Mouse (Mus musculus): ENCODE measurements around the gene Gm28035.
A peak's percentile ranks its signal among the peaks of the same experiment; 100 is the strongest.

Gm28035 gene

DNA sequence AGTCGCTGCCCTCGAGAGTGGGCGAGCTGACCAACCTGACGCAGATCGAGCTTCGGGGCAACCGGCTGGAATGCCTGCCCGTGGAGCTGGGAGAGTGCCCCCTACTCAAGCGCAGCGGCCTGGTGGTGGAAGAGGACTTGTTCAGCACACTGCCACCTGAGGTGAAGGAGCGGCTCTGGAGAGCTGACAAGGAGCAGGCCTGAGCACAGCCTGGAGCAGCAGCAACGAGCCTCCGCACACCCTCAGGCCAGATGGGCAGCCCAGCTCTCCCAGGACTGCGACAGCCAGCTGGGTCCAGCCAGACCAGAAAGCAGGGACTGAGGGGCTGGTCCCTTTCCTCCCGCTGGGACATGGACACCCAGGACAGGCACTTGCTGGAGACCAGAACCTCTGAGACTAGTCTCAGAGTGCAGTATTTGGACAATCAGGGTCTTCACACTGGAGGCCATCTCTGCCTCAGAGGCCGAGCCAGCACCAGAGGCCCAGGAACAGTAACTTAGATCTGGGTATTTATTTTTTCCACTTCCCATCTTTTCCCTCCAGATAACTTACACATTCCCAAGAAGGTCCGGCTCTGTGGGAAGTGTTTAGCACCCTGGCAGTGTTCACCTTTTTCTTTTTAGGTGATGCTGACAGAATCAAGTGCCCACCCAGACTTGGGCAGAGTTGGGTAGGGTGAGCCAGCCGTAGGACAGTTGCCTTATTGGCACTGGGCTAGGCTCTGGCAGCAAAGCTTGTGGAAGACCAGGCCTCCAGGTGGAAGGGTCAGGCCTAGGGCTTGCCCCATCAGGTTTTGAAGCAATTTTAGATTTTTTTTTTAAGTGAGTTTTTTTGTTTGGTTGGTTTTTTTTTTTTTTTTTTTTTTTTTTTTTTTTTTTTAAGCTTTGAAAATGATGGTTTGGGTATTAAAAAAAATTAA lies 21.8 kb downstream of the Gm28035 start:
- DNase-seq (ENCODE audit: low spot score), result no peak

DNA sequence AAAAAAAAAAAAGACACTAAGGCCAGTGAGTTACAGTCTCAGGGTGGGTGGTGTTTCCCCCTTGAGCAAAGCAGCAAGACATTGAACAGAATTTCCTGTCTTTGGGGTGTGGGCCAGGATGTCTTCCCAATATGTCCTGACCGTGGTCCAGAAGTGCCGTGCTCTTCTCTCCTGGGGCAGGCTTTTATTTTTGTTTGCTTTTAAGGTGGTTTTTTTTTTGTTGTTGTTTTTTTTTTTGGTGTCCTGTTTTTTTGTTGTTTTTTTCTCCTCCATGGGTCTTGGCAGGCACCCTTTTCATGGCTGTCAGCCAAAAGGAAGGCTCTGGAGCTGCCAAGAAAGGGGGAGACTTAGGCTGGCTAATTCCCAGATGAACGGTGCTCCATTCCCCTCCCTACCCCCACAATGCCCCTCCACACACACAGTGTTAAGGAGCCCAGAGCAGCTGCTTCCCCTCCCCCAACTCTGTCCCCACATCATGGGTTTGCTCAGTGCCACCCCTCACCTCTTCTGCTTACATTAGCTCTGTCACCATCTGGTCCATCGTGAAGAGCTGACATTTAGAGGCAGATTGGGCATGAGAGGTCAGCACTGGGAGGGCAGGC lies 22.6 kb downstream of the Gm28035 start:
- no peak for DNase-seq (ENCODE audit: low spot score)

- no peak for DNase-seq (ENCODE audit: low spot score)
These were observed 23.4 kb downstream of the Gm28035 start for GRCm38 (mm10) chr2:30263811-30264210.

- no peak for DNase-seq (ENCODE audit: low spot score)
These were observed 24.5 kb downstream of the Gm28035 start for GRCm38 (mm10) chr2:30264671-30265519.

DNA sequence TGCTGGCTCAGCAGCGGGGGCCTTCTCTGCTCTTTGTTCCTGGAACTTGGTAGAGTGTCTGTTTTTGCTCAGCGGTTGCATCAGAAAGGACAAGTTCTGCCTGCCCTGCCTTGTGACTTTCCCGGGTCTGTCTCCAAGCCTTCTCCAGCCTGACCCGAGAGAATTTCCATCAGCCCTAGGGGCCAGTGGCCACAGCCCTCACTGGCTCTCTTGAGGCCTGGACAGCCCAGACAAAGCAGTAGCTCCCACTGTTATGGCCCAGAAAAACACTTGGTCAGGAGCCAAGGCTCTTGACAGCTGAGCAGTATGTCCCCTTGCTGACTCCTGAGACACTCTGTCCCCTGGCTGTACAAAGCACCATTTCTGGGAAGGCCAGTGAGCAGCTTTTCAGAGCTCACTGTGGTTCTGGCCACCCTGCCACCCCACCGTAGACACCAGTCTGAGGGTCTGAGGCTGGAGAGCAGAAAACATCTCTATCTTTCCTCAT lies 25.4 kb downstream of the Gm28035 start, which contains the start of gene Phyhd1:
Gene Phyhd1, plus strand, starts transcription at position 437 of the 487 bp plus-strand sequence.
- DNase-seq (ENCODE audit: low spot score), result no peak

GRCm38 (mm10) chr2:30266392-30266941 lies 26.1 kb downstream of the Gm28035 start:
- DNase-seq (ENCODE audit: low spot score), result peak; percentile 61

- DNase-seq (ENCODE audit: low spot score), result no peak
These were observed 27.1 kb downstream of the Gm28035 start for GRCm38 (mm10) chr2:30267466-30267865.

GRCm38 (mm10) chr2:30268371-30268770 lies 28.0 kb downstream of the Gm28035 start:
- no peak for DNase-seq (ENCODE audit: low spot score)

GRCm38 (mm10) chr2:30269241-30269990 lies 29.0 kb downstream of the Gm28035 start:
- DNase-seq (ENCODE audit: low spot score), result no peak

DNA sequence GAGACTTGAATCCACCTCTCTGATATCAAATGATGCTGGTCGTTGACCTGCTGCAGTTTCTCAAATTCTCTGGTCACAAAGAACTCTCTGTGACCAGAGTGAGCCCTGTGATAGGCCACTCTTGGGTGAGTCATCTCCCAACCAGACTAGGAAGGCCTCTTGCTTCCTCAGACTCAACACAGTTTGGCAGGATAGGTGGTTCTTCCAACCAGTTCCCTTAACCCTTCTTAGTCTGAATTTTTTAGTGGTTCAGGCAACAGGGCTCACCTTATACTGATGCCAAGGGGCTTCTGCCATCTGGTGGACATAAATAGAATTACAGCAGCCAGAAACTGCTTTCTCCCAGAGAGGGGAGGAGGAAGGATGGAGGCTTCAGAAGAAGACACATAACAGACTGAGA lies 29.8 kb downstream of the Gm28035 start:
- DNase-seq (ENCODE audit: low spot score), result peak; percentile 67

- DNase-seq (ENCODE audit: low spot score), result no peak
These were observed 40.4 kb downstream of the Gm28035 start, which contains the start of gene Gm28038 for GRCm38 (mm10) chr2:30280743-30281142. TSS of gene Gm28038 (plus strand) at chr2:30281043.

GRCm38 (mm10) chr2:30281651-30282050 lies 41.3 kb downstream of the Gm28035 start:
- DNase-seq (ENCODE audit: low spot score), result no peak

DNA sequence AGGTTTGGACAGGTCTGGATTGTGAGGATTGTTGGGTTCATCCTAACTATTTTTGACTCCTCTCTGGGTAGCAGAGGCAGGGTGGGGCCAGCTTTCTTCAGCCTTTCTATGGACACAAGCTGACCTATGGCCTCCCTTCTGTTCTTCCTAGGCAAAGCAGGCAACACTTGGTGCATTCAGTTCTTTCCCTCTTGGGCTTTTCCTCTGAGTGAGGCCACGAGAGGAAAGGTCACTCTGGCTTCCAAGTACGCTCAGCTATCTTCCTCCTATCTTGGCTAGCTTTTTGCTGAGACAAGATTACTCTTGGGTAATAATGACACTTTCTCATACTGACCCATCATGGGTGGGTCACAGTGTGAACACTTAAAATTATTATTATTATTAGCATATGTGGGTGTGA lies 42.8 kb downstream of the Gm28035 start:
- DNase-seq (ENCODE audit: low spot score), result no peak

DNA sequence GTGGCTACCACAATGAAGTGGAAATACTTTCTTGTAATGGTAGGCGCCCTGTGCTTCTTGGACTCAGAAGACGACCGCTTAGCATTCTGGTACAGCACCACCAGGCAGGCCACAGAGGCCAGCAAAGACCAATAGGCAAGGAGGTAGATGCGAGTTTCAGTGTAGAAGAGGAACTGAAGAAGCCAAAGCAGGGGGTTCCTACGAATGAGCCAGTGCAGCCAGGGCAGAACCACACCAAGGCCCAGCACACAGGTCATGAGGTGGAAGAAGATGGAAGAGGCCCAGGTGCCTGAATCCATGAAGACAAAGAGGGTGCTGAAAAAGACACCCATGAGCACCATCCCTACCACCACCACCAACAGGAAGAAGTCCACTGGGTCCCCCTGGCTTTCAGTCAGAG lies 44.6 kb downstream of the Gm28035 start:
- DNase-seq (ENCODE audit: low spot score), result no peak

GRCm38 (mm10) chr2:30285416-30286181 lies 45.2 kb downstream of the Gm28035 start:
- DNase-seq (ENCODE audit: low spot score), result peak; percentile 21

GRCm38 (mm10) chr2:30286192-30287026 lies 46.0 kb downstream of the Gm28035 start, which contains the start of the genes Dolk and Nup188:
TSS of gene Dolk (minus strand) at chr2:30286334.
TSS of gene Nup188 (plus strand) at chr2:30286397.
- DNase-seq (ENCODE audit: low spot score), result peak; percentile 99

- peak; percentile 63 for DNase-seq (ENCODE audit: low spot score)
These were observed 46.6 kb downstream of the Gm28035 start for GRCm38 (mm10) chr2:30287027-30287373.

DNA sequence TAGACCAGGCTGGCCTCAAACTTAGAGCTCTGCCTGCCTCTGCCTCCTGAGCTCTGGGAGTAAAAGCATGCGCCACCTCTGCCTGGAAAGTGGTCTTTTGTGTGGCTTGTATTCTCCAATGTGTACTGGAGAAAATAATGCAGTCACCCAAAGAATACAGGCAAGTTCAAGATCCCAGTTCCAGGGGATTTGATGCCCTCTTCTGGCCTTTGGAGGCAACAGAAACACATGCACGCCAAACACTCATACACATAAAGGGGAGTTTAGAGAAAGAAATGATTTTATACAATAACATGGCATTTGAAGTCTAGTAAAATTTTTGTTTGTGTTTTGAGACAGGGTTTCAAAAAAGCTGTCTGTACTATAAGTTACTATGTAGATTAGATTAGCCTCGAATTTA lies 59.2 kb downstream of the Gm28035 start:
- DNase-seq (ENCODE audit: low spot score), result no peak

GRCm38 (mm10) chr2:30299966-30300365 lies 59.6 kb downstream of the Gm28035 start:
- no peak for DNase-seq (ENCODE audit: low spot score)

Data from embryo, embryonic 10 days (tissue).